Mouse (Mus musculus): ENCODE measurements around the gene Nfkbil1.

Nfkbil1 gene

DNA sequence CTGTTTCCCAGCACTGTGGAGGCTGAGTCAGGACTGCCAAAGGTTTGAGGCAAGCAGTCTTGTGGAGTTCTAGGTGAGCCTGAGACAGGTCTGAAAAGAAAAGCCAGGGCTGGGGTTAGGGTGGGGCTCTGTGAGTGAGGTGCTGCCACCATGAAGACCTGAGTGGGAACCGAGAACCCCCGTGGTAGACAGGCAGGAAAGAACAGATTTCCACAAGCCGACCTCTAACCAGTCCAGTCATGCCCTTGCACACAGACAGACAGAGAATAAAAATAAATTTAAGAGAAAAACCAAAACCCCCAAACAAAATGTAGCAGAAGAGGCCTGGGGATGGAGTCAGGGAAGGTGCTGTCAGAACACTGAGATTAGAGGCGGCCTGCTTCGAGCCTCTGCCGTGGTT lies 60.2 kb downstream of the Nfkbil1 start:
- no peak for DNase-seq (ENCODE audit: low spot score)

DNA sequence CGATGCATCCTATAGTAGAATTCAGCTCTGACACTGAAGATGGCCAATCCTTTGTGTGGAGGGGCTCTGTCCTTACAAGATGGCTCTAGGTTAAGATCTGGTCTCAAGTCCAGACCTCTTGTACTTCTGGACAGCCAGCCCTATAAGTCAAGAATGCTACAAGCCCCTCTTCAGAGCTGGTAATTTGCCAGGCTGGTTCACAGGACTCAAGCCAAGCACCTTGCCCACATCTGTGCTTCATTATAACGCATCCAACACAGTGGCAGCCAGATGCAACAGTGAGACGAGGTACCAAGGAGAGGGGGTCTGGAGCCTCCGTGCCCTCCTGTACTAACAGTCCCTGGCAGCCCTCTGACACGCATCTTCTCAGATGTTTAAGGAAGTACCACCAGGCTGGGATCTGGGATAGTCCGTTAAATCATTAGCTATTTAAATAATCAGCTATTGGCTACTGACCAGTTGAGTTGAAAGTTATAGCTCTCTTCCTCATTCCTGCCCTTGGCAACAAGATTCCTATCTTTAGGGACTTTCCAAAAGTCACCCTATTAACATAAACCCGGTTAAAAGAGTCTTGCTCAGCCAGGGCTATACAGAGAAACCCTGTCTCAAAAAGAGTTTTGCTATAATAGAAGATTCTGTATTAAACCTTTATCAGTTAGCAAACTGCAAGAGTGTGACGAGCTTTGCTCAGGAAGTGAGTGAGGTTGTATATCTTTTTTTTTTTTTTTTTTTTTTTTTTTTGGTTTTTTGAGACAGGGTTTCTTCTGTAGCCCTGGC lies 61.2 kb downstream of the Nfkbil1 start:
- DNase-seq (ENCODE audit: low spot score) = no peak

DNA sequence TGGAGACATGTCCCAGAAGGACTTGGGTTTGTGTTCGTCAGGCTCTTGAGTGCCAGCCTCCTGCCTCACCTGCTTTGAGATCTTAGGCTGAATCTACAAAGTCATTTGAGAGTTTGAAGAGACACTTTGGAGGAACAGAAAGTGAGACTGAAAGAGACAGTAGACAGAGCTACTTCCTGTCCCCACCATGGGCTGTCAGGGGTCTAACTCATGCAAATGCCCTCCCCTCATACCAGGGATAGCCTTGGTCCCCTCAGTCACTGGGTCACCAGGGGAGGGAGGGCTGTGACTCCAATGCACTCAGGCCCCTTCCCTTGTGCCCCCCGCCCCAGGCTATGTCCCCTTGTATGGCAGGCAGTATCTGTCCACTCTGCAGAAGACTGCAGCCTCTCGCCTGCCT lies 62.3 kb downstream of the Nfkbil1 start:
- no peak for DNase-seq (ENCODE audit: low spot score)

DNA sequence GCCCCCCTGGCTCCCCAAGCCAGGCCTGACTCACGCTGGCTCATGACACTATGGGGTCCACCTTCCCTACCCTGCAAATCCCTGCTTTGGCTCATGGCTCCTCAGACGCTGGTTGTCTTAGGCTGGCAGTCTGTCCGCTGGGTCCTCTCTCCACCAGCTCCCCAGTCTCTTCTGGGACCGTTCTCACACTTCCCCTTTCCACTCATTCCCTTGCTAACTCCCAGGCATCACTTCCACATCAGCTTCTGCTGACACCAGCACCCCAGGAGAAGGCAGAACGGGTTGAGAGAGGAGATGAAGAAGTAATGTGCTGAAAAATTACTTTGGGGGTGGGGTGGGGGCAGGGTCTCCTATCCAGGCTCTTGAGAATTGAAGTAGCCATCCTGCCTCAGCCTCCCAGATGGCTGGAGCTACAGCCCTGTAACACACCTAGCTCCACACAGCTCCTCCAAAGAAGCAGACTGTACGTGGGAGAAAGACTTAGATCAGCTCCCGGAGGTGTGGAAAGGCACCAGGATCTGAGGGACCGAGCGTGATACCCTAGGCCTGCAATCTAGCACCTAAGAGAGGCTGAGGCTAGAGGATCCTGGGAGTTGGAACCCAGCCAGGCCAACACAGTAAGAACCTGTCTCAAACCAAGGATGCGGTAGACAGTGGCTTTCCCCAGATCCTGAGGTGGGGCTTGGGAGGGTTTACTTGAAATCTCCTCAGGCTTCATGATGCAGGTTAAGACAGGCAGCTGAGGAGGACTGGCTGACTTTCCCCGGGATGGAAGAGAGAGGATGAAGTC lies 63.0 kb downstream of the Nfkbil1 start:
- DNase-seq (ENCODE audit: low spot score) = no peak

Measured in ovary, postnatal 14 days (tissue).